Mouse (Mus musculus): ENCODE measurements around the gene Xcl1. TPM values are rescaled to one million over a fixed set of nuclear protein-coding genes. Genes with fewer than 3 reads are reported as not detected.
A peak's percentile ranks its signal among the peaks of the same experiment; 100 is the strongest.

Xcl1 gene
- polyA plus RNA-seq, 1 experiment from 2014 or later = not detected

DNA sequence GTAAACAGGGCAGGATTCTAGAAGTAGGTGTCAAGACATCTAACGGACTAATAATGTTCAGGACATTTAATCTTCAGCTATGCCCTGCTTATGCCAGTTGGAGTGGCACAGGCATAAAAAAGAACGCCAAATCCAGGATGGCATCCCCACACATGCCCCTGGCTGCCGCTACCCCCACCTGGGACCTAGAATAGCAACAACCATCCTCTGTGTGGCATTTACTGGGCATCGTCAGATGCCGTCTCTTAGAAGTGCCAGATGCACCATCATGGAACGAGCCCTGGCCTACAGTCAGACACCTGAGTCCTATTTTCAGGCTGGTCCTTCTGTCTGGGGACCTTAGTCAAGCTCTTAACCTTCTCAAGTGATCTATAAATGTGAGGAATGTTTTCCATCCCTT lies 34.6 kb downstream of the Xcl1 start:
- ATAC-seq (ENCODE audit: insufficient read depth) (no peak), DNase-seq (no peak)
- Histone ChIP-seq H3K36me3 (ENCODE audit: insufficient read depth) (no peaks in the 10 kb centered on the region), H3K27me3 (ENCODE audit: insufficient read depth, low read length) (no peaks in the 10 kb centered on the region), H3K9ac (no peak overlapping the region), H3K4me3 (ENCODE audit: low read depth, low read length) (no peak overlapping the region), H3K4me2 (no peak overlapping the region), H3K4me1 (ENCODE audit: insufficient read depth) (0 out of 2 replicates have a peak, but pooled peaks cover 2% of the 10 kb centered on the region), H3K9me3 (ENCODE audit: low read depth, low read length) (no peaks in the 10 kb centered on the region), H3K27ac (ENCODE audit: low read depth) (no peak overlapping the region)
- 82% methylated on average over 6 of the region's 6 CpGs for WGBS
- TF ChIP-seq CTCF (IDR thresholded peaks at IDR 0.05; ENCODE audit: low read depth) = no peak

DNA sequence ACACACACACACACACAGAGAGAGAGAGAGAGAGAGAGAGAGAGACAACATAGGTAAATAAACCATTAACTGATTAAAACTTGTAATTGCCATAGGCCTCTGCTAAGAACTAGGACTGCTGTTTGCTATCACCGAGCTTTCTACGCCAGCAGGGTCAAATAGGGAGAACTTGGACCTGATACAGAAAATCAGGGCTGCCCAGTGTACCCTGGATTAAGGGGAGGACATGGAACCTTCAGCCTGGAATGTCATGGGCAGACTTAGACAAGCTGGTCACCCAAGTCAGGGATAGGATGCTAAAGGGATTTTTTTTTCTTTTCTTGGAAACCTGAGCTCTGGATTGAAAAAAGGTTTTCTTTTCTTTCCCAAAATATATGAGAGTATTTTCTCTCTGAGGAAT lies 35.1 kb downstream of the Xcl1 start:
- Histone ChIP-seq H3K36me3 (ENCODE audit: insufficient read depth) (no peaks in the 10 kb centered on the region), H3K27me3 (ENCODE audit: insufficient read depth, low read length) (no peaks in the 10 kb centered on the region), H3K4me1 (ENCODE audit: insufficient read depth) (0 out of 2 replicates have a peak, but pooled peaks cover 2% of the 10 kb centered on the region), H3K4me2 (no peak overlapping the region), H3K4me3 (ENCODE audit: low read depth, low read length) (no peak overlapping the region), H3K9ac (no peak overlapping the region), H3K27ac (ENCODE audit: low read depth) (no peak overlapping the region), H3K9me3 (ENCODE audit: low read depth, low read length) (no peaks in the 10 kb centered on the region)
- TF ChIP-seq CTCF (IDR thresholded peaks at IDR 0.05; ENCODE audit: low read depth) = no peak
- ATAC-seq (ENCODE audit: insufficient read depth) = no peak
- WGBS = 55% methylated on average over 2 of the region's 2 CpGs
- no peak for DNase-seq

DNA sequence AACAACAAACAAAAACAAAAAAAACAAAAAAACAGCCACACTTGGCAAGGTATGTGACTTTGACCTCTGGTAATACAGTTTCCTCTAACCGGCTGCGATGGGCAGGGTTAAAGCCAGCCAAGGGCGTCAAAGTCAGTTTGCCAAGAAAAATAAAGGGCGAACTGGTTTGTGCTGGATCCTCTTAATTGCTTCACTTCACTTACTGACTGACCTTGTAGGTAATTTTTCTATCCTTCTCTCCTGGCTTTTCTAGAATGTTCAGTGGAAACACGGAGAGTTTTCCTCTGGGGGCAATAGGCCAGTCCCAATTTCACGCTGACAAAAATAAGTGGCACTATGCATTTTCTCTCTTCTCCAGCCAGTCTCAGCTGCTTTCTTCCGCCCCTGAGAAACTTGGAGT lies 35.8 kb downstream of the Xcl1 start:
- Histone ChIP-seq H3K27ac (ENCODE audit: low read depth) (no peak overlapping the region), H3K36me3 (ENCODE audit: insufficient read depth) (no peaks in the 10 kb centered on the region), H3K4me1 (ENCODE audit: insufficient read depth) (0 out of 2 replicates have a peak, but pooled peaks cover 2% of the 10 kb centered on the region), H3K27me3 (ENCODE audit: insufficient read depth, low read length) (no peaks in the 10 kb centered on the region), H3K9me3 (ENCODE audit: low read depth, low read length) (no peaks in the 10 kb centered on the region), H3K9ac (peak overlapping the region; percentile 42), H3K4me3 (ENCODE audit: low read depth, low read length) (peak overlapping the region; percentile 42), H3K4me2 (peak overlapping the region; percentile 86)
- no peak for DNase-seq
- TF ChIP-seq CTCF (IDR thresholded peaks at IDR 0.05; ENCODE audit: low read depth) = no peak
- ATAC-seq (ENCODE audit: insufficient read depth) = no peak
- 28% methylated on average over 7 of the region's 7 CpGs for WGBS

DNA sequence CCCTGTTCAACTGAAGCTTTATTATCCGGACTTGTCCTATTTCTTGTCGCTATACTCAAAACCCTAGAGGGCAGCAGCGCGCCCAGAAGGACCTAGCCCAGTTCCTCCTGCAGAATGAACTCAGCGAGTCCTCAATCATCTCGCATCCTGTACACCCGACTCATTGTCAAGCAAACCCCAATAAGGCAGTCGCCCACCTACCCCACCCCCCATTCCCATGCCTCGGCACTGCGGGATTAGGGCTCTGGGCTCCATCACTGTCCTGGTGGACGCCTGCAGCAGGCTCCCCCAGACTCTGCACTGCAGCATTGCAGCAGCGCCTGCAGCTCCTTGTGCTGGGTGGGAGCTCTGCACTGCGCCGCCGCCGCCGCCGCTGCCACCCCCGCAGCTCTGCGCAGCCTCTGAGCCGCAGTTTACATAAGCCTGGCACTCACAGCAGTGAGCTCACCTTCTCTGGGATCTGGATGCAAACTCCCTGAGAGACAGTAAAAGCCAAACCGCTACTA lies 36.4 kb downstream of the Xcl1 start:
- 1% methylated on average over 22 of the region's 22 CpGs for WGBS
- TF ChIP-seq CTCF (IDR thresholded peaks at IDR 0.05; ENCODE audit: low read depth) = peak; percentile 71
- ATAC-seq (ENCODE audit: insufficient read depth) (peak; percentile 94), DNase-seq (peak; percentile 86)
- Histone ChIP-seq H3K9ac (peak overlapping the region; percentile 42), H3K27ac (ENCODE audit: low read depth) (no peak overlapping the region), H3K4me2 (peak overlapping the region; percentile 86), H3K4me1 (ENCODE audit: insufficient read depth) (0 out of 2 replicates have a peak, but pooled peaks cover 2% of the 10 kb centered on the region), H3K36me3 (ENCODE audit: insufficient read depth) (no peaks in the 10 kb centered on the region), H3K27me3 (ENCODE audit: insufficient read depth, low read length) (no peaks in the 10 kb centered on the region), H3K9me3 (ENCODE audit: low read depth, low read length) (no peaks in the 10 kb centered on the region), H3K4me3 (ENCODE audit: low read depth, low read length) (peak overlapping the region; percentile 42)

DNA sequence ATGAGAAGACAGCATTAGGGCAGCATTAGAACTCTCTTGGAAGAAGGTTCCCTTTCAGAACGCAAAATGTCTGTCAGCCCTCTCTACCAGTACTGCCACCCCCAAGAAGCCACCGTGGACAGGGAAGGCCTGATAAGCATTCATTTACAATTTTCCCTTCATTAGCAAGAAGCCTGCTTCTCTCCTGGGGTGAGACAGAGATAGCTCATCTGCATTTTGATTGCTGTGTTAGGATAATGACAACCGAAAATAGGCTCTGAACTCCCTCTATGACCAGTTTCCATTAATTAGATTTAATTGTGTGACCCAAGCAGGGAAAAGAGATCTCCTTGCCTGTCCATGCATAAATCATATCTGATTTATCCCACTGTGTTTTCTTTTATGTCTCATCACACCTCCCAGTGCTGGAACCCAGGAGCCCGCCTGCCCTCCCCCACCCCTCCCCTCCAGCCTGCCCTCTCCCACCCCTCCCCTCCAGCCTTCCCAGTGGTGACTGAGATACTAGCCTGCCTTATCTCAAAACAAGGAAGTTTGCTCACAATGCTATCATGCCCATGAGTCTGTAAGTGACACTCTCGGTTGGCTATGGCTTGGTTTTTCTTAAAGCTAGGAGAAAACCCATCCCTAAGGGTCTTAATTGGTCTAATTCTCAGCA lies 38.0 kb downstream of the Xcl1 start:
- no peak for DNase-seq
- 28% methylated on average over 5 of the region's 5 CpGs for WGBS
- H3K4me2 ChIP-seq = no peak overlapping the region

DNA sequence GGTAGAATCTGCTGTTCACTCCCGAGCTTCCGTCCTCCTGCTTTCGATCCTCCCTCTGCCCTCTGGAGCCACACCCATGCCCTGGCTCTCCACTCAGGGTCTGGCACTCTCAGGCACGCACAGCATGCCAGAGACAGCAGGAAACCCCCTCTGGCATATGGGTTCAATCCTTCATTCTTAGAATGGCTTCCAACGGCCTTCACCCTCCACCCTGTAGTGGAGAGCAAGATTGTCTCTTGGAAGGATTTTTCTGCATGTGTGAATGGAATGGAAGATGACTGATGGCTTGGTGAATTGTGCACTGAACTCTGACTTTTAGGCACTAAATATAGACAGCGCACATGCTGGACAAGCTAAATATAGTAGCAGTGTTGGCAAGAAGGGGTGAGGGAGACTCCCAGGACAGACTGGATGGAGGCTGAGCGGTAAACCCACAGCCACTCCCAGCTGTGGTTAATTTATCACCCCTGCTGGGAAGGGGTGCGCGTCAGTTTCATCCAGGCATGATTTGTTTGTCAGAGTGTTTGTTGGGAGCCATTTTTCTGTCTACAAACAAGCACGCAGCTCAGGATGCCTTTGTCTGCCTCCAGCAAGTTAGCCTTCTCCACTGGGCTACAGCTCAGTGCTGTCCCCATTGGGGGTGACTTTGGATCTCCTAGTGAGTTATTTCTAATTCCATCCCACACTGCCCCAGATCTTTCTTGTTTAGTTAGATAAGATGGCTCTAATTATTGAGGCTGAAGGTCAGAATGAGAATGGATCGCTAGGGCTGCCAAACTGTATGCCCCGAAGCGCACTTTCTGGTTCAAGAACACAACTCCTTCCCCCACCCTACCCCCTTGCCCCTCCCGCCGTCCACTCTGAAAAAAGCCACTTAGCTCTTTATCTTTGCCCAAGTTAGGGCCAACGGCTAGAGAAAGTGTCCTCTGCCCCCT lies 38.8 kb downstream of the Xcl1 start:
- no peak overlapping the region; the same call in 1 of the 2 replicates for H3K27ac ChIP-seq (ENCODE audit: low read depth)
- no peak overlapping the region for H3K4me3 ChIP-seq (ENCODE audit: low read depth, low read length)
- ATAC-seq (ENCODE audit: insufficient read depth) (peak; percentile 77), DNase-seq (peak; percentile 54)
- H3K27me3 ChIP-seq (ENCODE audit: insufficient read depth, low read length) = no peaks in the 10 kb centered on the region
- no peak overlapping the region for H3K4me2 ChIP-seq
- no peaks in the 10 kb centered on the region for H3K36me3 ChIP-seq (ENCODE audit: insufficient read depth)
- no peak overlapping the region for H3K9ac ChIP-seq
- 0 out of 2 replicates have a peak, but pooled peaks cover 2% of the 10 kb centered on the region for H3K4me1 ChIP-seq (ENCODE audit: insufficient read depth)
- 27% methylated on average over 16 of the region's 16 CpGs for WGBS
- no peaks in the 10 kb centered on the region for H3K9me3 ChIP-seq (ENCODE audit: low read depth, low read length)
- TF ChIP-seq CTCF (IDR thresholded peaks at IDR 0.05; ENCODE audit: low read depth) = no peak

More for the DNA sequence above, 38.0 kb downstream of the Xcl1 start:
- ATAC-seq (ENCODE audit: insufficient read depth) = no peak
- Histone ChIP-seq H3K9ac (no peak overlapping the region), H3K4me1 (ENCODE audit: insufficient read depth) (0 out of 2 replicates have a peak, but pooled peaks cover 2% of the 10 kb centered on the region), H3K27me3 (ENCODE audit: insufficient read depth, low read length) (no peaks in the 10 kb centered on the region), H3K27ac (ENCODE audit: low read depth) (no peak overlapping the region), H3K4me3 (ENCODE audit: low read depth, low read length) (no peak overlapping the region), H3K36me3 (ENCODE audit: insufficient read depth) (no peaks in the 10 kb centered on the region), H3K9me3 (ENCODE audit: low read depth, low read length) (no peaks in the 10 kb centered on the region)
- no peak for TF ChIP-seq CTCF (IDR thresholded peaks at IDR 0.05; ENCODE audit: low read depth)

DNA sequence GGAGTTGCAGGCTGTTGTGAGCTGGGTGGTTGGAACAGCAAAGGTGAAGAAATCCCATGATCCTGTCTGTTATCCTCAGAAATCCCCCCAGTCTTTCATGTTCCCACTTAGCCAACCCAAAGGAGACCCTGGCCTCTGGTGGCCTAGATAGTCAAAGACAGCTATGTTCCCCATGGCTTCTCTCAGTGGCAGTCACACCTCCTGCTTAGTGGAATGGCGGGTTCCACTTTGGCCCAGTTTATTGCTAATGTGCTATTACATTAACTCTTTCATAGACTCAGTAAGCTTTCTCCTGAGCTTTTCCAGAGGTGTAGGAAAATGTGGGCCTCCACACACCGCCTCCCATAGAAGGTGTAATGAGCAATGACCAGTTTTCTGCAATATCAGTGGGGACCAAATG lies 39.5 kb downstream of the Xcl1 start:
- Histone ChIP-seq H3K4me3 (ENCODE audit: low read depth, low read length) (no peak overlapping the region), H3K27me3 (ENCODE audit: insufficient read depth, low read length) (no peaks in the 10 kb centered on the region), H3K9ac (no peak overlapping the region), H3K4me1 (ENCODE audit: insufficient read depth) (0 out of 2 replicates have a peak, but pooled peaks cover 2% of the 10 kb centered on the region), H3K9me3 (ENCODE audit: low read depth, low read length) (no peaks in the 10 kb centered on the region), H3K36me3 (ENCODE audit: insufficient read depth) (no peaks in the 10 kb centered on the region), H3K4me2 (no peak overlapping the region), H3K27ac (ENCODE audit: low read depth) (no peak overlapping the region)
- WGBS = 67% methylated on average over 2 of the region's 2 CpGs
- ATAC-seq (ENCODE audit: insufficient read depth) = no peak
- TF ChIP-seq CTCF (IDR thresholded peaks at IDR 0.05; ENCODE audit: low read depth) = no peak
- DNase-seq = no peak

Data from lung, embryonic 14.5 days (tissue).